Mouse (Mus musculus) embryo, embryonic 11.5 days (tissue): ENCODE measurements at regions not wholly inside any gene's neighbourhood (a gene's known extent, or its start where the extent isn't known, plus 50 kb on each side); places are given as distances from the start of the nearest gene placed in this dataset.

Source experiments
- DNase-seq: peaks from one replicate; pipeline ENCODE4 v3.0.0-alpha.2; 2012; ENCODE audit warnings: low read depth, low spot score

- no peak for DNase-seq
Observed at GRCm38 (mm10) chr2:169524429-169524828, 63.1 kb downstream of the Gm11011 start.

- DNase-seq, result no peak
Observed at GRCm38 (mm10) chr2:169519941-169520340, 67.6 kb downstream of the Gm11011 start.

- no peak for DNase-seq
Observed at GRCm38 (mm10) chr2:169515350-169515749, 72.2 kb downstream of the Gm11011 start.

GRCm38 (mm10) chr2:169510741-169511140 lies 76.8 kb downstream of the Gm11011 start:
- no peak for DNase-seq

- DNase-seq, result no peak
Observed at GRCm38 (mm10) chr2:169509406-169509805, 78.1 kb downstream of the Gm11011 start.

- no peak for DNase-seq
Observed at GRCm38 (mm10) chr2:169504416-169505057, 83.0 kb downstream of the Gm11011 start.

- DNase-seq, result no peak
Observed at GRCm38 (mm10) chr2:169503598-169503958, 84.0 kb downstream of the Gm11011 start.

GRCm38 (mm10) chr2:169502717-169503597 lies 84.6 kb downstream of the Gm11011 start:
- DNase-seq, result no peak

GRCm38 (mm10) chr2:169501736-169502340 lies 85.7 kb downstream of the Gm11011 start:
- no peak for DNase-seq

GRCm38 (mm10) chr2:169495368-169495767 lies 92.2 kb downstream of the Gm11011 start:
- DNase-seq, result no peak

GRCm38 (mm10) chr2:169494503-169495311 lies 92.8 kb downstream of the Gm11011 start:
- DNase-seq, result no peak

GRCm38 (mm10) chr2:169493609-169494275 lies 93.8 kb downstream of the Gm11011 start:
- no peak for DNase-seq

- DNase-seq, result no peak
Observed at GRCm38 (mm10) chr2:169483934-169484333, 103.6 kb downstream of the Gm11011 start.

- DNase-seq, result no peak
Observed at GRCm38 (mm10) chr2:169481731-169482465, 105.6 kb downstream of the Gm11011 start.

GRCm38 (mm10) chr2:169474418-169475112 lies 113.0 kb downstream of the Gm11011 start:
- no peak for DNase-seq

GRCm38 (mm10) chr2:169469538-169469937 lies 118.0 kb downstream of the Gm11011 start:
- no peak for DNase-seq

- DNase-seq, result no peak
Observed at GRCm38 (mm10) chr2:169467621-169468020, 119.9 kb downstream of the Gm11011 start.

GRCm38 (mm10) chr2:169464106-169464505 lies 123.4 kb downstream of the Gm11011 start:
- no peak for DNase-seq

GRCm38 (mm10) chr2:169461491-169462039 lies 126.0 kb downstream of the Gm11011 start:
- DNase-seq, result no peak

- DNase-seq, result no peak
Observed at GRCm38 (mm10) chr2:169452956-169453355, 134.6 kb downstream of the Gm11011 start.
